Mouse (Mus musculus): ENCODE data around the gene Mtmr3.

DNA sequence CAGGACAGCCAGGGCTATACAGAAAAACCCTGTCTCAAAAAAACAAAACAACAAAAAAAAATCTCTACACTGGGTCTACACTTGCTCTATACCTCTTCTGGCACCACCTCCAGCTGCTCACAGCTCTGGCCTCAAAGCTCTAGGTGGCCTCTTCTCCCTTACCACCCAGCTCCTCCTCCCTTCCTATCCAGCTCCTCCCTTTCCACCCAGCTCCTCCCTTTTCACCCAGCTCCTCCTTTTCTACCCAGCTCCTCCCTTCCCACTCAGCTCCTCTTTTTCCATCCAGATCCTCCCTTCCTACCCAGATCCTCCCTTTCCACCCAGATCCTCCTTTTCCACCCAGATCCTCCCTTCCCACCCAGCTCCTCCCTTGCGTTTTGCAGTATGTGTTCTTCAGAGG is 127.2 kb downstream of the Mtmr3 start:
- TF ChIP-seq CTCF (IDR thresholded peaks at IDR 0.05; ENCODE audit: low read depth, low read length) = no peak
- TF ChIP-seq POLR2A (IDR thresholded peaks at IDR 0.05; ENCODE audit: extremely low read depth, insufficient read depth, low read length) = no peak

All from liver, adult 2 months (tissue).